Mouse (Mus musculus): ENCODE results near the gene Map3k5. TPM values are rescaled to one million over a fixed set of nuclear protein-coding genes. Genes with fewer than 3 reads are reported as not detected.

The Map3k5 gene
- 0.65 and 0.74 TPM in 2 replicates for polyA plus RNA-seq (2015; fragmentation: Nextera tagmentation; extraction: Ambion mirVana)

GRCm38 (mm10) chr10:19934384-19935294, at the start of gene Map3k5:
Gene Map3k5, plus strand, starts transcription at chr10:19934472.
- H3K36me3 ChIP-seq = no peaks in the 10 kb centered on the region
- peak within 1 kb of the TSS; percentile 77 for H3K27ac ChIP-seq
- peak; percentile 87 for ATAC-seq (ENCODE audit: low FRiP score)
- WGBS = 0% methylated on average over 81 of the region's 95 CpGs
- H3K9ac ChIP-seq = peak within 1 kb of the TSS; percentile 78
- peak within 1 kb of the TSS; percentile 87 for H3K4me2 ChIP-seq
- peaks cover 58% of the 10 kb centered on the region for H3K27me3 ChIP-seq
- H3K9me3 ChIP-seq = no peaks in the 10 kb centered on the region
- H3K4me3 ChIP-seq = peak within 1 kb of the TSS; percentile 78
- H3K4me1 ChIP-seq (replicated peaks) = peaks cover 19% of the 10 kb centered on the region

- 86% methylated on average over 3 of the region's 3 CpGs for WGBS
- Histone ChIP-seq H3K36me3 (peaks cover 6% of the 10 kb centered on the region), H3K4me2 (no peak overlapping the region), H3K9me3 (no peaks in the 10 kb centered on the region), H3K4me3 (no peak overlapping the region), H3K27ac (no peak overlapping the region), H3K27me3 (no peaks in the 10 kb centered on the region), H3K9ac (no peak overlapping the region), H3K4me1 (replicated peaks) (no peaks in the 10 kb centered on the region)
- no peak for ATAC-seq (ENCODE audit: low FRiP score)
Measured at GRCm38 (mm10) chr10:19886249-19886648, 48.0 kb upstream of the Map3k5 start.

DNA sequence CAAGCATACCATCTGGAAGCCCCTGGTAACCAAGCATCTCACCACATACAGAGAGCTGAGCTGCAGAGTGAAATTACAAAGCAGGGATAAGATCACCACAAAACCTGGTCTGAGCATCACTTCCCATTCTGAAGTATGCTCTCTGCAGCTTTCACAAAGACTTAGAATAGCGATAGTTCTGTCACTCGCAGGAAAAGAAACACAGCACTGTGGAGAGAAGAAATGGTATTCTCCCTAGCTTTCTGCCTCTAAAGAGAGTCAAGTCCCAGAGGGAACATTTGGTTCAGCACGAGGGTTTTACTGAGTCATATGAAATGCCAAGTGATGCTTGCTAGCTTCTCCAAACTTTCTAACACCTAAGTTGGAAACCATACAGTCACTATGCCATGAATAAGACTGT, 44.4 kb upstream of the Map3k5 start:
- ATAC-seq (ENCODE audit: low FRiP score) = no peak
- peaks cover 9% of the 10 kb centered on the region for H3K36me3 ChIP-seq
- H3K27me3 ChIP-seq = no peaks in the 10 kb centered on the region
- 85% methylated on average over 3 of the region's 3 CpGs for WGBS
- H3K4me3 ChIP-seq = no peak overlapping the region
- no peaks in the 10 kb centered on the region for H3K4me1 ChIP-seq (replicated peaks)
- H3K27ac ChIP-seq = no peak overlapping the region
- H3K4me2 ChIP-seq = no peak overlapping the region
- no peaks in the 10 kb centered on the region for H3K9me3 ChIP-seq
- H3K9ac ChIP-seq = no peak overlapping the region

DNA sequence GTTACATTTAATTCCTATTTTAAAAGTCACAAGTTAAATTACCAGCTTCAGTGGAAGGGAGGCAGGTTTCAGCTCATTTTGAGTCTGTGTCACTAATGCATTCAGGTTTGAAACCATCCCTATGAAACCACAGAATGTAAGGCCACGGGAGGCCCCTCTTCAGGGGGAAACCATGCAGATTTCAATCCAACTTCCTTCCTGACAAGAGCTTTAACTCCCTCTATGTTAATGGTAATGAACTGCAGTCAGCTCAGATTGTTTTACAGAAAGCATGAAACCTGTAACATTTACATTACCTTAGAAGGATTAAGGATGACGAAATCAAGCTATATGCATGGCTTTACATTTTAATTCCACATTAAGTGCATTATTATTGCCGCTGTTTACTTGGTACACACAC, 42.6 kb upstream of the Map3k5 start:
- Histone ChIP-seq H3K27ac (no peak overlapping the region), H3K36me3 (peaks cover 9% of the 10 kb centered on the region), H3K9ac (no peak overlapping the region), H3K9me3 (no peaks in the 10 kb centered on the region), H3K4me2 (no peak overlapping the region), H3K4me3 (no peak overlapping the region), H3K27me3 (no peaks in the 10 kb centered on the region), H3K4me1 (replicated peaks) (no peaks in the 10 kb centered on the region)
- ATAC-seq (ENCODE audit: low FRiP score) = no peak
- 45% methylated on average over 3 of the region's 3 CpGs for WGBS

DNA sequence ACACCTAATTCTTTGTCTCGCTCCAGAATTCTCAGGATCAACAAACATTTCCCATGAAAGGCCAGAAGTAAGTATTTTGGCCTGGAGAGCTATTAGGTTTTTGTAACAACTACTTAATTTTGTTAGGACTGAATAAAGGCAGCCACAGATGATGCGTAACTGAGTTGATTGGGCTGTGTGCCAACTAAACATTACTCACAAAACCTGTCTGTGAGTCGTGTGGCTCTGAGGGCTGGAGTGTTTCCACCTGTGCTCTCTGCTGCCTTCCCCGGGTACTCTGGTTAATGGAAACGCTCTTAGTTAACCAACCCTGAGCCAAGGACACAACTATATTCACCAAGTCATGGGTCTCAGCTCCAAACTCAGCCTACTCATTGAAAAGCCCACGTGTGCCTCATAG, 41.1 kb upstream of the Map3k5 start:
- Histone ChIP-seq H3K36me3 (peaks cover 9% of the 10 kb centered on the region), H3K4me2 (no peak overlapping the region), H3K9me3 (no peaks in the 10 kb centered on the region), H3K4me1 (replicated peaks) (no peaks in the 10 kb centered on the region), H3K9ac (no peak overlapping the region), H3K27ac (no peak overlapping the region), H3K4me3 (no peak overlapping the region), H3K27me3 (no peaks in the 10 kb centered on the region)
- WGBS = 79% methylated on average over 6 of the region's 6 CpGs
- no peak for ATAC-seq (ENCODE audit: low FRiP score)

DNA sequence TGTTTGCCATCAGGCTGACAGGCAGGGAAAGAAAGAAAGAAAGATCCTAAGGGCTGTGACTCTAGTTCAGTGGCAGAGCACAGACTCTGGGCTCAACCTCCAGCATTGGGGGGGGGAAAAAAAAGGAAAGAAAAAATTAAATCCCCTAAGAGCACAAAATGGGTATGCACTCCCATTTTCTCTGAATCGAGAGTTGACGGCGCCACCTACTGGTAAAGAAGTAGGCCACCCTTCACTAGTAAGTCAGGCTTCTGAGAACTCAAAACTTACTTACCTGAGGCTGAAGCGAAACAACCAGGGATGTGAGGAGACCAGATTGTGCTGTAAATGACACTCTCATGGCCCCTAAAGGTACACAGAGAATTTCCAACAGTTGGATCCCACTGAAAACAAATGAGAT, 40.3 kb upstream of the Map3k5 start:
- ATAC-seq (ENCODE audit: low FRiP score) = no peak
- no peaks in the 10 kb centered on the region for H3K9me3 ChIP-seq
- 22% methylated on average over 4 of the region's 4 CpGs for WGBS
- H3K36me3 ChIP-seq = 0 out of 2 replicates have a peak, but pooled peaks cover 3% of the 10 kb centered on the region
- no peak overlapping the region for H3K9ac ChIP-seq
- H3K4me1 ChIP-seq (replicated peaks) = no peaks in the 10 kb centered on the region
- H3K4me2 ChIP-seq = no peak overlapping the region
- H3K4me3 ChIP-seq = no peak overlapping the region
- H3K27me3 ChIP-seq = no peaks in the 10 kb centered on the region
- H3K27ac ChIP-seq = no peak overlapping the region

GRCm38 (mm10) chr10:19900191-19900590, 34.1 kb upstream of the Map3k5 start:
- WGBS = 71% methylated on average over 2 of the region's 2 CpGs
- no peaks in the 10 kb centered on the region for H3K36me3 ChIP-seq
- no peak overlapping the region for H3K4me3 ChIP-seq
- no peak for ATAC-seq (ENCODE audit: low FRiP score)
- no peak overlapping the region for H3K9ac ChIP-seq
- no peaks in the 10 kb centered on the region for H3K27me3 ChIP-seq
- H3K4me2 ChIP-seq = no peak overlapping the region
- no peaks in the 10 kb centered on the region for H3K9me3 ChIP-seq
- no peak overlapping the region for H3K27ac ChIP-seq
- no peaks in the 10 kb centered on the region for H3K4me1 ChIP-seq (replicated peaks)

DNA sequence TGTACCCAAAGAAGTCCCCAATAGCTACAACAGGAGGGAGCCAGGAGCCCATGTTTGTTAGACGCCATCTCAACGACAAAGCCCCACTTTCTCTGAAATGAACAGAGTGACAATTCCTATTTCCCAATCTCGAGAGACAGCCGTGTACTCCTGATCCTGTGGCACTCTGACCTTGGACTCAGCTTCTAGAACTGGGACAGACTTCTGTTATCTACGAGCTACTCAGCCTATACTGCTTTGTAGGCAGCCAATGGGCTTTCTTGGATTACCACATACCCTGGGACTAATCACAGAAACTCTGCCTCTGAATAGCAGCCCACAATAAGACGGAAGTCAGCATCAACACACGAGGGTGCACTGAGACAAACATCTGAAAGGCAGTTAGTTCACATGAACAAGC, 32.3 kb upstream of the Map3k5 start:
- Histone ChIP-seq H3K4me2 (no peak overlapping the region), H3K9me3 (no peaks in the 10 kb centered on the region), H3K27ac (no peak overlapping the region), H3K4me3 (no peak overlapping the region), H3K36me3 (no peaks in the 10 kb centered on the region), H3K27me3 (no peaks in the 10 kb centered on the region), H3K9ac (no peak overlapping the region), H3K4me1 (replicated peaks) (no peaks in the 10 kb centered on the region)
- no peak for ATAC-seq (ENCODE audit: low FRiP score)
- WGBS = 86% methylated on average over 7 of the region's 7 CpGs

- Histone ChIP-seq H3K9me3 (no peaks in the 10 kb centered on the region), H3K4me3 (no peak overlapping the region), H3K4me1 (replicated peaks) (no peaks in the 10 kb centered on the region), H3K9ac (peak overlapping the region; percentile 31; the same call in 1 of the 2 replicates), H3K27ac (no peak overlapping the region), H3K27me3 (0 out of 2 replicates have a peak, but pooled peaks cover 4% of the 10 kb centered on the region), H3K36me3 (no peaks in the 10 kb centered on the region), H3K4me2 (no peak overlapping the region)
- 79% methylated on average over 13 of the region's 13 CpGs for WGBS
- no peak for ATAC-seq (ENCODE audit: low FRiP score)
Measured at GRCm38 (mm10) chr10:19904077-19904820, 30.0 kb upstream of the Map3k5 start.

- peak within 1 kb of the TSS; percentile 83 for H3K9ac ChIP-seq
- H3K27ac ChIP-seq = peak within 1 kb of the TSS; percentile 98
- ATAC-seq (ENCODE audit: low FRiP score) = peak; percentile 98
- peak within 1 kb of the TSS; percentile 27 for H3K4me2 ChIP-seq
- under 1% methylated on average over 60 of the region's 60 CpGs for WGBS
- 0 out of 2 replicates have a peak, but pooled peaks cover 12% of the 10 kb centered on the region for H3K27me3 ChIP-seq
- no peaks in the 10 kb centered on the region for H3K4me1 ChIP-seq (replicated peaks)
- peak within 1 kb of the TSS; percentile 70 for H3K4me3 ChIP-seq
- H3K36me3 ChIP-seq = no peaks in the 10 kb centered on the region
- no peaks in the 10 kb centered on the region for H3K9me3 ChIP-seq
Measured at GRCm38 (mm10) chr10:19907246-19907804, 26.9 kb upstream of the Map3k5 start, which contains the start of gene Pex7. Gene Pex7, minus strand, starts transcription at chr10:19907689.

GRCm38 (mm10) chr10:19908076-19908475, 26.2 kb upstream of the Map3k5 start:
- Histone ChIP-seq H3K9me3 (no peaks in the 10 kb centered on the region), H3K27ac (no peak overlapping the region), H3K27me3 (0 out of 2 replicates have a peak, but pooled peaks cover 13% of the 10 kb centered on the region), H3K4me1 (replicated peaks) (no peaks in the 10 kb centered on the region), H3K4me3 (no peak overlapping the region), H3K36me3 (no peaks in the 10 kb centered on the region), H3K4me2 (no peak overlapping the region), H3K9ac (no peak overlapping the region)
- 80% methylated on average over 2 of the region's 2 CpGs for WGBS
- no peak for ATAC-seq (ENCODE audit: low FRiP score)

DNA sequence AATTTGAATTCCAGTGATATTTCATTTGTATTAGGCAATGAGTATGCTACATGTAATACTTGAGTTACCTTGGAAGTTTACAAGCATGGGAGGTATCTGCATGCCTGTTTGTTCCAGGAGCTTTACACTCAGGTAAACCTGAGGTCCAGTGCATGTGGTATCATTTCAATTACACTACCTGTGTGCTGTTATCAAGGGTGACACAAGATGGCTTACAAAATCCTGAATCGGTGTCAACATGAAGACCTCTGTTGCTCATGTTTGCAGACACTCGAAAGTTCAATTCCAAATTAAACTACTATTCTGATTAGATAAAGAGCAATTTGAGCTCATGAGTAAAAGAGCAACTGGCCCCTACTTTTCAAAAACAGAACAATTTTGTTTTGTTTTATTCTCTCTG, 23.8 kb upstream of the Map3k5 start:
- Histone ChIP-seq H3K9ac (no peak overlapping the region), H3K27ac (no peak overlapping the region), H3K4me2 (no peak overlapping the region), H3K4me3 (no peak overlapping the region), H3K27me3 (0 out of 2 replicates have a peak, but pooled peaks cover 19% of the 10 kb centered on the region), H3K9me3 (no peaks in the 10 kb centered on the region), H3K36me3 (no peaks in the 10 kb centered on the region), H3K4me1 (replicated peaks) (no peaks in the 10 kb centered on the region)
- no peak for ATAC-seq (ENCODE audit: low FRiP score)
- 95% methylated on average over 2 of the region's 2 CpGs for WGBS

All from hindbrain, embryonic 13.5 days (tissue).